Mouse (Mus musculus): Measurements from ENCODE around the gene Mybpc3.

DNA sequence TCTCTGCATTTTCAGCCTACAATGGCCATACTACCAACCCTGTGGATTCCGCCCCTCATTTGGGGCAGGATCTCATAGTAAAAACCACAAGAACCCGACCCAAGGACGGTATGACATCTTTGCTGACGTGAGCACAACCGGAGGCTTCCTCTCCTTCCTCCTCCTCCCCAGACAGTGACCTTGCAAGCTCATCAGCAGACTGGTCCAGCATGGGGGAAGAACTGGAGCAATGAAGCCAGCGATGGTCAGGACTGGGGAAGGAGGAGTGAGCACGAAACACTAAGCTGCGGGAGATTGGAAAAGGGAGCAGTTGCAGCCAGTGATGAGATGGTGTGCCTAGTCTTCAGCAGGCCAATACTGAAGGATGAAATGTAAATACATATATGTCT, 64.1 kb downstream of the Mybpc3 start:
- no peak for TF ChIP-seq CTCF (IDR thresholded peaks at IDR 0.05)
- TF ChIP-seq EP300 (IDR thresholded peaks at IDR 0.05), result no peak

All from lung, postnatal 0 days (tissue).